Mouse (Mus musculus): ENCODE results near the gene 4932415D10Rik. TPM values are rescaled to one million over a fixed set of nuclear protein-coding genes. Genes with fewer than 3 reads are reported as not detected.
A peak's percentile ranks its signal among the peaks of the same experiment; 100 is the strongest.

Gene 4932415D10Rik
- polyA plus RNA-seq, 2 experiments: not detected

DNA sequence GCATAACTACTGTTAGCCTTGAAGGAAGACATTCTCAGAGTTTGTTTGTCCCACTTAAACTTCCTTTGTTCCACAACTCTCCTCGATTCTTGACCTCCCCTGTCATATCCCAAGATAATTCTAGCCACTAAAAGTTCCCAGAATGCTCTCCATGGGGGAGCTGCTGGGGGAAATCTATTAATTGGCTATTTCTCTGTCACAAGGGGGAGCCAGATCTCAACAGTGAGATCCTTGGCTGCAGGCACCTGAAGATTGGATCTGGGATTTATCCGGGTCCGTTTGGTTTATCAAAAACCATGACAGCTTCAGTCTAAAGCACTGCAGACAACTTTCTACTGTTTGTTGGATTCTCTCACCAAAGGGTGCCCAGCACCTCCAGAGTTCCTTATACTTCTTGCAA, 3.8 kb upstream of the 4932415D10Rik start:
- no peak for ATAC-seq (ENCODE audit: insufficient read depth)
- no peak for DNase-seq (ENCODE audit: low read depth in 3 of 3, low spot score in 3 of 3)
- Histone ChIP-seq H3K36me3 (replicated peaks; ENCODE audit: control insufficient read depth, insufficient read depth, low read depth) (no peaks in the 10 kb centered on the region), H3K27ac (no peak overlapping the region), H3K4me1 (replicated peaks; ENCODE audit: control insufficient read depth in 2 of 2, insufficient read depth in 2 of 2, low read length in 1 of 2) (no peaks in the 10 kb centered on the region), H3K4me3 (ENCODE audit: insufficient read depth in 1 of 2, low read depth in 2 of 2, low read length in 2 of 2) (no peak overlapping the region), H3K9ac (replicated peaks) (no peak overlapping the region), H3K4me2 (ENCODE audit: low read depth) (no peak overlapping the region), H3K9me3 (ENCODE audit: control insufficient read depth, low read length) (no peaks in the 10 kb centered on the region), H3K27me3 (ENCODE audit: control insufficient read depth, insufficient read depth, low read length) (no peaks in the 10 kb centered on the region)
- TF ChIP-seq EP300 (IDR thresholded peaks at IDR 0.05; ENCODE audit: low read depth) (no peak), CTCF (IDR thresholded peaks at IDR 0.05; ENCODE audit: low read depth) (no peak)
- WGBS (ENCODE audit: insufficient replicate concordance): 41% methylated on average over 3 of the region's 3 CpGs

DNA sequence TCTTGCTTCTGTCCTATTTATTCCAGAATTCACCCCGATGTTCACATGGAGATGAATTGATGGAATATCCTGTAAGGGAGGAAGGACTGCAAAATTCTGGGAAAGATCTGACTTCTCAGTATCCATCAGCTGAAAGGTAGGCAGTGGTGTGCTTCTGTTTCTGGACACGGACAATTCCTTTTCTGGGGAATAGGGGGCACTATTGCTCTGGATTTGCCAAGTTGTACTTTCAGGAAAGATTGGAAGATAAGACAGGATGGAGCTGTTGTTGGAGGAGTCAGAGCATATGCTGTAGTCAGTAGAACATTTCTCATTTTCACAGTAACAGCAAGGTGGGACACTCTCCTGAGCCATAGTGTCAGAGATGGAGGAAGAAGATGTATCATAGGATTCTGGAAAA, 19.9 kb downstream of the 4932415D10Rik start:
- 45% methylated on average over 2 of the region's 2 CpGs for WGBS (ENCODE audit: insufficient replicate concordance)
- H3K36me3 ChIP-seq (replicated peaks; ENCODE audit: control insufficient read depth, insufficient read depth, low read depth): no peaks in the 10 kb centered on the region
- no peak overlapping the region for H3K9ac ChIP-seq (replicated peaks)
- H3K4me3 ChIP-seq (ENCODE audit: insufficient read depth in 1 of 2, low read depth in 2 of 2, low read length in 2 of 2): no peak overlapping the region
- DNase-seq (ENCODE audit: low read depth in 3 of 3, low spot score in 3 of 3): no peak
- no peaks in the 10 kb centered on the region for H3K27me3 ChIP-seq (ENCODE audit: control insufficient read depth, insufficient read depth, low read length)
- H3K4me2 ChIP-seq (ENCODE audit: low read depth): no peak overlapping the region
- TF ChIP-seq CTCF (IDR thresholded peaks at IDR 0.05; ENCODE audit: low read depth) (no peak), EP300 (IDR thresholded peaks at IDR 0.05; ENCODE audit: low read depth) (no peak)
- no peaks in the 10 kb centered on the region for H3K4me1 ChIP-seq (replicated peaks; ENCODE audit: control insufficient read depth in 2 of 2, insufficient read depth in 2 of 2, low read length in 1 of 2)
- no peak for ATAC-seq (ENCODE audit: insufficient read depth)
- H3K9me3 ChIP-seq (ENCODE audit: control insufficient read depth, low read length): no peaks in the 10 kb centered on the region
- no peak overlapping the region for H3K27ac ChIP-seq

DNA sequence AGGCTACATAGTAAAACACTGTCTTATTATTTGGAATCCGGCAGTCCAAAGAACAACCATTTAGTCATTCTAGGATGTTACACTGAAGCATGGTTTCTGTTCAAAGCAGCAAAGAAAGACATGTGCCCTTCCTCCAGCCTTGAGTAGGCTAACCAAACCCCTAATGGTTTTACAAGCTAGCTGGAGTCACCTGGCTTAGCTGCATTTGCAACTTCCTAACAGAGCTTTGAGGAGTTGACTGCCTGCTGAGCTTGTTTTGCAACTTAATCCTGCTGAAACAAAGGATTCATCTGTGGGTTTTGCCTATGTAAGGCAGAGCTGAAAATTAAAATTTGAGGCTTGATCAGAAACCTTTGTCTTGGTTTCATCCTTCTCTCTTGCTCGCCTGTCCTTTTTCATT, 59.1 kb downstream of the 4932415D10Rik start:
- DNase-seq (ENCODE audit: low read depth in 3 of 3, low spot score in 3 of 3): no peak
- no peak overlapping the region for H3K9ac ChIP-seq (replicated peaks)
- no peak overlapping the region for H3K4me2 ChIP-seq (ENCODE audit: low read depth)
- H3K36me3 ChIP-seq (replicated peaks; ENCODE audit: control insufficient read depth, insufficient read depth, low read depth): no peaks in the 10 kb centered on the region
- TF ChIP-seq CTCF (IDR thresholded peaks at IDR 0.05; ENCODE audit: low read depth): no peak
- no peak for TF ChIP-seq EP300 (IDR thresholded peaks at IDR 0.05; ENCODE audit: low read depth)
- no peak overlapping the region for H3K4me3 ChIP-seq (ENCODE audit: insufficient read depth in 1 of 2, low read depth in 2 of 2, low read length in 2 of 2)
- H3K27me3 ChIP-seq (ENCODE audit: control insufficient read depth, insufficient read depth, low read length): no peaks in the 10 kb centered on the region
- H3K9me3 ChIP-seq (ENCODE audit: control insufficient read depth, low read length): no peaks in the 10 kb centered on the region
- 58% methylated on average over 2 of the region's 2 CpGs for WGBS (ENCODE audit: insufficient replicate concordance)
- ATAC-seq (ENCODE audit: insufficient read depth): no peak
- no peaks in the 10 kb centered on the region for H3K4me1 ChIP-seq (replicated peaks; ENCODE audit: control insufficient read depth in 2 of 2, insufficient read depth in 2 of 2, low read length in 1 of 2)
- H3K27ac ChIP-seq: no peak overlapping the region

DNA sequence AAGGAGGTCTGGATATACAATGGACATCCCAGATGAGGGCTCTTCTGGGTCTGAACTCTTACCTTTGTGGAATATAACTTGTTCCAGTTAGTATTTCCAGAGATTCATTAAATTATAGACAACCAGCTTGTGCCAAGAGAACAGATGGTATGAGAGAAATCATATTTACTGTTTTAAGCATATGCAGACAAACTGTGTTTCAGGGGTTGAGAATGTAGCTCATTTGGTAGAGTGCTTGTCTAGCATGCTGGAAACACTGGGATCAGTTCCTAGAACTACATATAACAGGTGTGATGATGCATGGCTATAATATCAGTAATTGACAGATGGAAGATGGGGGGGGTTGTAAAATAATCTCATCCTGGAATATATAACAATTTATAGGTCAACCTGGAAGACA, 71.4 kb downstream of the 4932415D10Rik start:
- no peak for TF ChIP-seq CTCF (IDR thresholded peaks at IDR 0.05; ENCODE audit: low read depth)
- TF ChIP-seq EP300 (IDR thresholded peaks at IDR 0.05; ENCODE audit: low read depth): no peak
- H3K4me1 ChIP-seq (replicated peaks; ENCODE audit: control insufficient read depth in 2 of 2, insufficient read depth in 2 of 2, low read length in 1 of 2): no peaks in the 10 kb centered on the region
- no peak overlapping the region for H3K4me2 ChIP-seq (ENCODE audit: low read depth)
- H3K27ac ChIP-seq: no peak overlapping the region
- H3K27me3 ChIP-seq (ENCODE audit: control insufficient read depth, insufficient read depth, low read length): no peaks in the 10 kb centered on the region
- H3K36me3 ChIP-seq (replicated peaks; ENCODE audit: control insufficient read depth, insufficient read depth, low read depth): no peaks in the 10 kb centered on the region
- H3K9me3 ChIP-seq (ENCODE audit: control insufficient read depth, low read length): no peaks in the 10 kb centered on the region
- DNase-seq (ENCODE audit: low read depth in 3 of 3, low spot score in 3 of 3) (no peak), ATAC-seq (ENCODE audit: insufficient read depth) (no peak)
- H3K9ac ChIP-seq (replicated peaks): no peak overlapping the region
- no peak overlapping the region for H3K4me3 ChIP-seq (ENCODE audit: insufficient read depth in 1 of 2, low read depth in 2 of 2, low read length in 2 of 2)

DNA sequence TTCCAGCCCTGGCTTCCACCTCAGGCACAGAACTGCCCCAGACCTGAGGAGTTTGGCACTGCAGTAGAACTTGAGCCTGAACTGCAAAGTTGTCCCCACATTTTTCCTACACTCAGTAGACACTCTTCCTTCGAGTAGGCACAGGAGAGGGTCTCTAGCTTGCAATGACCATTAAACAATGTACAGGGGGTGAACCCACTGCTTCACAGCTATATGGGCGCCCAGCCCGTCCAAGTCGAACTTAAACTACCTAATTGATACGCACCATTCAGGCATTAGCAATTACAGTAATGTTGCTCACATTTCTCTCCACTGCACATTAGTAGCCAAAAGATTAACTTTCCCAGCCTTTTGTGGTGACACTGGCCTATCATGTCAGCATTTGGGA, 75.0 kb downstream of the 4932415D10Rik start:
- no peaks in the 10 kb centered on the region for H3K9me3 ChIP-seq (ENCODE audit: control insufficient read depth, low read length)
- H3K4me1 ChIP-seq (replicated peaks; ENCODE audit: control insufficient read depth in 2 of 2, insufficient read depth in 2 of 2, low read length in 1 of 2): no peaks in the 10 kb centered on the region
- TF ChIP-seq EP300 (IDR thresholded peaks at IDR 0.05; ENCODE audit: low read depth) (no peak), CTCF (IDR thresholded peaks at IDR 0.05; ENCODE audit: low read depth) (no peak)
- H3K27me3 ChIP-seq (ENCODE audit: control insufficient read depth, insufficient read depth, low read length): no peaks in the 10 kb centered on the region
- H3K9ac ChIP-seq (replicated peaks): no peak overlapping the region
- no peak for DNase-seq (ENCODE audit: low read depth in 3 of 3, low spot score in 3 of 3)
- 50% methylated on average over 5 of the region's 5 CpGs for WGBS (ENCODE audit: insufficient replicate concordance)
- peak; percentile 4; the same call in 1 of the 2 replicates for ATAC-seq (ENCODE audit: insufficient read depth)
- H3K27ac ChIP-seq: no peak overlapping the region
- no peaks in the 10 kb centered on the region for H3K36me3 ChIP-seq (replicated peaks; ENCODE audit: control insufficient read depth, insufficient read depth, low read depth)
- peak overlapping the region; percentile 61 for H3K4me2 ChIP-seq (ENCODE audit: low read depth)
- H3K4me3 ChIP-seq (ENCODE audit: insufficient read depth in 1 of 2, low read depth in 2 of 2, low read length in 2 of 2): peak overlapping the region; percentile 64 to 71

Measured in liver, embryonic 14.5 days (tissue).